Mouse (Mus musculus): Measurements from ENCODE around the gene Mapkapk5. TPM values are rescaled to one million over a fixed set of nuclear protein-coding genes. Genes with fewer than 3 reads are reported as not detected.

Mapkapk5 gene
- polyA plus RNA-seq, 2 experiments = 60.4 to 110 TPM

DNA sequence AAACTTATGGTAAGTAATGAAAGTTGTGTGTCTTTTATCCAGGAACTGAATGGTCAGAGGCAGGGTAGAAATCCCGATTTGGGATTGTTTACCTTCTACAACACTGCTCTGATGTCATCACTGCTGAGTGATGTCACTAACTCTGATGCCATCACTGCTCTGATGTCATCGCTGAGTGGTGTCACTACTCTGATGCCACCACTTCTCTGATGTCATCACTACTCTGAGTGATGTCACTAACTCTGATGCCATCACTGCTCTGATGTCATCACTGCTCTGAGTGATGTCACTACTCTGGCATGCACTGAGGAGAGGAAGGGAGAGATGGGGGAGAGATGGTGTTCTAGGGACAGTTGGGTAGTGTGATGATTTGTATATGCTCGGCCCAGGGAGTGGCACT, 16.7 kb upstream of the Mapkapk5 start:
- Histone ChIP-seq H3K9ac (ENCODE audit: low read depth, low read length, severe bottlenecking) (no peak overlapping the region), H3K4me3 (replicated peaks; ENCODE audit: low read length) (no peak overlapping the region), H3K4me2 (replicated peaks; ENCODE audit: low read depth, low read length, severe bottlenecking) (no peak overlapping the region), H3K27ac (replicated peaks; ENCODE audit: low read depth, low read length) (no peak overlapping the region), H3K27me3 (ENCODE audit: control insufficient read depth, insufficient read depth, low read length) (no peaks in the 10 kb centered on the region), H3K4me1 (ENCODE audit: control insufficient read depth, insufficient read depth, low read length) (0 out of 2 replicates have a peak, but pooled peaks cover 4% of the 10 kb centered on the region), H3K9me3 (ENCODE audit: control insufficient read depth, low read length) (no peaks in the 10 kb centered on the region), H3K36me3 (ENCODE audit: control insufficient read depth, insufficient read depth, low read length) (no peaks in the 10 kb centered on the region)
- TF ChIP-seq POLR2A (IDR thresholded peaks at IDR 0.05; ENCODE audit: borderline replicate concordance, extremely low read depth, insufficient read depth, insufficient read length) = no peak
- WGBS = 89% methylated on average over 3 of the region's 3 CpGs
- DNase-seq (ENCODE audit: low spot score) (no peak), ATAC-seq (ENCODE audit: low FRiP score, low read depth) (no peak)

DNA sequence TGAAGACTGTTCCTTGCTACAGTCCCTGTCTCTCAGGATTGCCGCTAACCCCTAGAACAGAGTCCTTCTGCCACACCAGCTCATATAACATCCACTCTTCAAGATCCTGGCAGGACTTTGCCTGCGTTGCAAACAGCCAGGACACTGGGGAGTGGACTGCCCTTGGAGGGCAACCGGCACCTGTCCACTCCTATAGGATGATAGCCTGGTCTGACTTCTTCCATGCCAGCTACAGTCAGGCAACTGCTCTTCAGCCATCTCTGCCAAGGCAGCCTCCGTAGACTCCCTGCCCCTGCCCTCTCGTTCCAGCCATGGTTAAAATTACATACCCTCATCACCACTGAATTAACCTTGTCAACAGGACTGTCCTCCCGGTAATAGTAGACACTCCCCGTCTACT, 3.5 kb upstream of the Mapkapk5 start:
- no peak for TF ChIP-seq POLR2A (IDR thresholded peaks at IDR 0.05; ENCODE audit: borderline replicate concordance, extremely low read depth, insufficient read depth, insufficient read length)

DNA sequence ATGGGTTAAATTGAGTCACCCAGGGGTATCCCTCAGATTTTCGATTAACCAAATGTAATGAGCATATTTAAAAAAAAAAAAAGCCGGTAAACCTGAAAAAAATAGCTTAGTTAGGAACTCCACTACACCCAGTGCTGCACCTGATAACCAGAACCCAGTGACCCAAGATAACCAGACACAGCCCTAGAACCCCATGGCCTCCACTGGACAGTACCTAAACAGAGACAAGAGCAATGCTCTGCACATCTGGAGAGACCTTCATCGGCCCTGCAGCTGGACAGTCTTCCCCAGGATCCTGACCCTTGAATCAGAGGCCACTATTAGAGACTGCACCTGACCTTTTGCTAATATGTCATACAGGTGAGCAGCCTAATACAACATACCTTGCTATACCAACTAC, 1.4 kb upstream of the Mapkapk5 start:
- Histone ChIP-seq H3K4me3 (replicated peaks; ENCODE audit: low read length) (no peak overlapping the region), H3K9ac (ENCODE audit: low read depth, low read length, severe bottlenecking) (no peak overlapping the region), H3K36me3 (ENCODE audit: control insufficient read depth, insufficient read depth, low read length) (no peaks in the 10 kb centered on the region), H3K27me3 (ENCODE audit: control insufficient read depth, insufficient read depth, low read length) (no peaks in the 10 kb centered on the region), H3K27ac (replicated peaks; ENCODE audit: low read depth, low read length) (no peak overlapping the region), H3K9me3 (ENCODE audit: control insufficient read depth, low read length) (0 out of 2 replicates have a peak, but pooled peaks cover 3% of the 10 kb centered on the region), H3K4me1 (ENCODE audit: control insufficient read depth, insufficient read depth, low read length) (peaks cover 12% of the 10 kb centered on the region), H3K4me2 (replicated peaks; ENCODE audit: low read depth, low read length, severe bottlenecking) (no peak overlapping the region)
- WGBS = 87% methylated on average over 3 of the region's 3 CpGs
- ATAC-seq (ENCODE audit: low FRiP score, low read depth) (no peak), DNase-seq (ENCODE audit: low spot score) (no peak)
- TF ChIP-seq POLR2A (IDR thresholded peaks at IDR 0.05; ENCODE audit: borderline replicate concordance, extremely low read depth, insufficient read depth, insufficient read length) = no peak

More for the DNA sequence above, 3.5 kb upstream of the Mapkapk5 start:
- no peak overlapping the region for H3K4me2 ChIP-seq (replicated peaks; ENCODE audit: low read depth, low read length, severe bottlenecking)
- H3K36me3 ChIP-seq (ENCODE audit: control insufficient read depth, insufficient read depth, low read length) = no peaks in the 10 kb centered on the region
- ATAC-seq (ENCODE audit: low FRiP score, low read depth) = no peak
- no peaks in the 10 kb centered on the region for H3K27me3 ChIP-seq (ENCODE audit: control insufficient read depth, insufficient read depth, low read length)
- no peak overlapping the region for H3K27ac ChIP-seq (replicated peaks; ENCODE audit: low read depth, low read length)
- 0 out of 2 replicates have a peak, but pooled peaks cover 3% of the 10 kb centered on the region for H3K9me3 ChIP-seq (ENCODE audit: control insufficient read depth, low read length)
- H3K4me1 ChIP-seq (ENCODE audit: control insufficient read depth, insufficient read depth, low read length) = peaks cover 11% of the 10 kb centered on the region
- H3K9ac ChIP-seq (ENCODE audit: low read depth, low read length, severe bottlenecking) = no peak overlapping the region
- 83% methylated on average over 7 of the region's 7 CpGs for WGBS
- DNase-seq (ENCODE audit: low spot score) = no peak
- H3K4me3 ChIP-seq (replicated peaks; ENCODE audit: low read length) = no peak overlapping the region

DNA sequence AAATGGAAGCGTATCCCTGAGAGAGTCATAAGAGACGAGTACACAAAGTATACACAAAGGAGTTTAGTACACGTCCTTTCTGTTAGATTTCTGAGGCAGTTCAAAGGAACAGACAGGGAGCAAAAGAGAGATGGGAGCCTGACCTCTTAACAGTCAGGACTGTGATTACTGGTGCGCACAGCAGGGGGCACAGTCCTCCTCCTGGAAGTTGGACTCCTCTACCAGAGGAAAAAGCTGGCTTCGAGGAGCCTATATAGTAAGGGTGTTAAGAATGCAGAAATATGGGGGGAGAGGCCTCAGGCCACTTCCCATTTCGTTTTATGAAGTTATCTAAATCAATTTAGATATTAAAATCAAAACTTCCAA, 808 bp upstream of the Mapkapk5 start:
- peak overlapping the region; percentile 98 for H3K9ac ChIP-seq (ENCODE audit: low read depth, low read length, severe bottlenecking)
- H3K4me1 ChIP-seq (ENCODE audit: control insufficient read depth, insufficient read depth, low read length) = peaks cover 12% of the 10 kb centered on the region
- peak overlapping the region; percentile 97 for H3K4me3 ChIP-seq (replicated peaks; ENCODE audit: low read length)
- no peak for ATAC-seq (ENCODE audit: low FRiP score, low read depth)
- WGBS = 37% methylated on average over 6 of the region's 6 CpGs
- DNase-seq (ENCODE audit: low spot score) = peak; percentile 66
- no peak overlapping the region for H3K27ac ChIP-seq (replicated peaks; ENCODE audit: low read depth, low read length)
- no peaks in the 10 kb centered on the region for H3K27me3 ChIP-seq (ENCODE audit: control insufficient read depth, insufficient read depth, low read length)
- H3K9me3 ChIP-seq (ENCODE audit: control insufficient read depth, low read length) = 0 out of 2 replicates have a peak, but pooled peaks cover 3% of the 10 kb centered on the region
- H3K4me2 ChIP-seq (replicated peaks; ENCODE audit: low read depth, low read length, severe bottlenecking) = peak overlapping the region; percentile 61
- no peak for TF ChIP-seq POLR2A (IDR thresholded peaks at IDR 0.05; ENCODE audit: borderline replicate concordance, extremely low read depth, insufficient read depth, insufficient read length)
- no peaks in the 10 kb centered on the region for H3K36me3 ChIP-seq (ENCODE audit: control insufficient read depth, insufficient read depth, low read length)

DNA sequence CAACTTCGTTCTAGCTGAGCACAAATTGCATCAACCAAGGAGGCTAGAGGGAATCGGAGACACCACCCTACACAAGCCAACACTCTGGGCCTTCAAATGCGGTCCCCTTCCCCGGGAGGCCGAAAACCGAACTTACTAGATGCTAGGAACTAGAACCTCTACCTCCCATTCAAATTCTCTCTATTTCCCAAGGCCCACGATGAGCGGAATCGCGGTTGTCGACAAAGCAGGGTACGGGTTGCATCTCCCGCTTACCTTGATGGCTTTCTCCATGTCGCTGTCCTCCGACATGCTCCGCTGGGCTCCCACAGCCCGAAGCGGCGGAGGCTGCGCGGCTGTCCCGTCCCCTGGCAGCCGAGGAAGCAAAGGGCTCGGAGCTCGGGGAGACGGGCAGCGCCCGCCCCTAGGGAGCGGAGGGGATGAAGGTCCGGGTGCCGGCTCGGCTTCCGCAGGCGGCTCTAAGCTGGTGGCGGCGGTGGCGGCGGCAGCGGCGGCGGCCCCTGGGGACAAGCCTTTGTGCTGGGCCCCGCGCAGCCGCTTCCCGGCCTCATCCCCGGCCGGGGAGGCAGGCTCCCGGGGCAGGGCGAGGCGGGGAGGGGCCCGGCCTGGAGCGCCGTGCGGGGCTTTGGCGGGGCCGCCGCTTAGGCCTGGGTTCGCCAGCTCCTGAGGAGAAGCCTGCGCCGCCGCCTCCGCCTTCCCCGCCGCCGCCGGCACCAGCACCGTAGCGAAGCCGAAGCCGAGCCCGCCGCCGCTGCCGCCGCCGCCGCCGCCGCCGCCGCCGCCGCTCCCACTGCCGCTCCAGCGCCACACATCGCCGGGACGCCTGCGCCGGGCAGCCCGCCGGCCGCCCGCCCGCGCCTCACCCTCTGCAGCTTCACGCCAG, 554 bp downstream of the Mapkapk5 start, which contains the start of the genes Adam1a and Gm42878:
Gene Adam1a (minus strand): TSS at position 573 of the 883 bp plus-strand sequence.
Gene Gm42878 (minus strand): TSS at position 573 of the 883 bp plus-strand sequence.
- peak within 1 kb of the TSS; percentile 97 for H3K27ac ChIP-seq (replicated peaks; ENCODE audit: low read depth, low read length)
- no peaks in the 10 kb centered on the region for H3K9me3 ChIP-seq (ENCODE audit: control insufficient read depth, low read length)
- ATAC-seq (ENCODE audit: low FRiP score, low read depth) (peak; percentile 71), DNase-seq (ENCODE audit: low spot score) (no peak)
- H3K4me1 ChIP-seq (ENCODE audit: control insufficient read depth, insufficient read depth, low read length) = peaks cover 12% of the 10 kb centered on the region
- no peaks in the 10 kb centered on the region for H3K27me3 ChIP-seq (ENCODE audit: control insufficient read depth, insufficient read depth, low read length)
- peak within 1 kb of the TSS; percentile 87 for H3K4me2 ChIP-seq (replicated peaks; ENCODE audit: low read depth, low read length, severe bottlenecking)
- TF ChIP-seq POLR2A (IDR thresholded peaks at IDR 0.05; ENCODE audit: borderline replicate concordance, extremely low read depth, insufficient read depth, insufficient read length) = no peak
- WGBS = 1% methylated on average over 44 of the region's 97 CpGs
- peak within 1 kb of the TSS; percentile 97 for H3K4me3 ChIP-seq (replicated peaks; ENCODE audit: low read length)
- H3K9ac ChIP-seq (ENCODE audit: low read depth, low read length, severe bottlenecking) = peak within 1 kb of the TSS; percentile 98
- no peaks in the 10 kb centered on the region for H3K36me3 ChIP-seq (ENCODE audit: control insufficient read depth, insufficient read depth, low read length)
